Mouse (Mus musculus) gastrocnemius, adult 8-10 months (tissue): ENCODE results near the gene Ankrd60. TPM values are rescaled to one million over a fixed set of nuclear protein-coding genes. Genes with fewer than 3 reads are reported as not detected.

Source experiments
- DNase-seq, 2 experiments: peaks; one replicate each; pipeline ENCODE4 v3.0.0; 2022; ENCODE audit warnings: low spot score in 2 of 2
- total RNA-seq, 4 experiments: library from RNA; stranded (reverse); gene quantifications; 2 replicates each; pipeline ENCODE4 v1.2.4; 2022

Ankrd60 gene
- total RNA-seq = not detected

DNA sequence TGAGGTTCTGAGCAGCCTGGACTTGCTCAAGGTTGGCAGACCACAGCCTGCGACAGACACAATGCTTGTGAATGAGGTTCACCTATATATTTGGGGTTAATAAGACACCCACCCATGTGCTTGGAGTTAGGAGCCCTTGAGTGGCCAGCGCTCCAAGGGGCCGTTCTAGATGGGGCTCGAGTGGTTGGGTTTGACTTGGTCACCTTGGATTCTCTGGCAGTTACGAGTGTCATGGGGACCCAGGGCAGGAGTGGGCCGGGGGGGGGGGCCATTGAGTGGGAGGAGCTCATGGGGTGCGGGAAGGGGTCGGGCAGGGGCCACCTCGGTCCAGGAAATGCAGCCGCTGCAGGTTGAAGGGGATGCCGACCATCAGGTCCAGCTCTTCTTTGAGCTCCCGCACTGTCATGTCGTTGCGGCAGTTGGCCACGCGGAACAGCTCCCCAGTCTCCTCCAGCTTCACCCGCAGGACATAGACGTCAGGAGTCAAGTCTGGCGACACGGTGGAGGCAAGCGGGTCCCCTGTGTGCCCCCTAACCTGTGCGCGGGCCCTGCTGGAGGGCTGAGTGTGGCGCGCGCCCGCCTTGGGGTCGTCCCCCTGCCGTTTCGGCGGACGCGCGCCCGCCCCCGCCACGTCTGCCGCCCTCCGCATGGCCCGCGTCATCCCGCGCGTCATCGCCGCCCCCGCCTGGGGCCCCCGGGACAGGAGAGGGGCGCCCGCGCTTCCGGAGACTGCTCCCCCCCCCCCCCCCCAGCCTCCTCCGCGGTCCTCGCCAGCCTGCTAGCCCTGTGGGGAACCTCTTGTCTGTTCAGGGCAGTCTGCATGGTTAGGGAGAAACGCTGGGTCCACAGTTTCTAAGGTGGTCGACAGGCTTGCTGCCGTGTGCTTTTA, at the start of gene Ankrd60:
TSS of gene Ankrd60 (minus strand) at position 697 of the 889 bp plus-strand sequence.
- DNase-seq = no peak

DNA sequence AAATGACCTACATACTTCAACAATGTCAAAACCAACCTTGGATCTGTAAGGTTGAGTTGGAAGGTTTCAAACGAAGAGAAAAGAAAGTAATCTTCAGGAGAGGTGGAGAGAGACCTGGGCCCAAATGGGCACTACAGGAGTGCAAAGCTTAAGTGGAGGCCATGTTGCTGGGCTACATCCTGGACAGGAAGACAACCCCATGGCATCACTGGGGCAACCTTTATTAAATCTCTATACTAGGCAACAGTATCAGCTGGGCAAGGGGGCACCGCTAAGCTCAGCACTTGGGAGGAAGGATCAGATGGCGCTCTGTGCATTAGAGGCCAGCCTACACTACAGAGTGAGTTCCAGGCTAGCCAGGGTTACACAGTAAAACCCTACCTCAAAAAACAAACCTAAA, 47.6 kb upstream of the Ankrd60 start:
- DNase-seq = no peak

DNA sequence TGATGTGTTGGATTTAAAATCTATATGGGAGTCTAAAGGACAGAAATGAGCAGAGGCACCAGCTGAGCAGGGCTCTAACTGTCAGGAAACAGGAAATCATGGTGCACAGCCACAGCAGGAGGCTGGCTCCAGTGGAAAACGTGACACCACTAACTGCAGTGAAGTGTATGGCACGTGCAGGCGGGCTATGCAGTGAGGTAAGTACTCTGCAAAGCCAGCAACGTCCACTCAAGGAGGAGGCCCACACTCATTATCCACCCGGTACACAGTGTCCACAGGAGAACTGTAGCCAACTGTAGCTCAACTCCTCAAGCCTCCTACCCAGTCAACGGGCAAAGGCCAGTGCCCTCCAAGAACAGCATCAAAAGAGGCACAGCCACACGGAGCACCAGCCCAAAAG, 46.5 kb upstream of the Ankrd60 start:
- DNase-seq = no peak

DNA sequence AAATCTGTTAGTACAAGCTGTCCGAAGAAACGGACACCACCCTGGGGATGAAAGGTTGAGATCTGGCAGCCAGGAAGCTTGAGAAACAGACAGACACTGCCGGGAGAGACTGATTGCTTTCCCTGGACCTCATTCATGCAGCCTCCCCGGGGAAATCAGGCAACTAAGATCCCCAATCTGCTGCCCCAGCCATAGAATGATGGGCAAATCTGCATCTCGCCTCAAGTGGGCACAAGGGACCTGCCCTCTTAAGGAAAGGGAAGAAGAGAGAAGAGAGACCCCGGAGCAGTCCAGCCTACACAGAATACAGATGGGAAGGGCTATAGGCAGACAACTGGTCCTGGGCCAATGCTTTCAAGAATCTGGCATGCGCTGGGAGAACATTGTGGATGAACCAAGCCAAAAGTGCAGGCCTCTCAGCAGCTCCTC, 44.0 kb upstream of the Ankrd60 start:
- DNase-seq = peak; percentile 42 to 52

DNA sequence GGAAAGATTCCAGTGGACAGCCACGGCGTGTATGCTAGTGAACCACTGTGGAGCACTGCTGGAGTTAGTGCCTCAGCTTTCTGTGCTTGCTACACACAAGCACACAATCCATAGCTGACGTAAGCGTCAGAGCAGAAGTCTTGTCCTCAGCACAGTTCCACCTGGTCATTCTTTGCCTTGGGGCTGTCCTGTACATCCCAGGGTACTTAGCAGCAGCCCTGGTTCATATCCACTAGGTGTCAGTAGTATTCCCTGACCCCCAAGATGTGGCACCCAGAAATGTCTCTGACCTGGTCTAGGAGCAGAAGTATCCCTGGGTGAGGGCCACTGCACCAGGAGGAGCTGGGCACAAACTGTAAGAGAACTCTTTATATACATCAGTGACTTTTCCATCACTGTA, 42.5 kb upstream of the Ankrd60 start:
- no peak for DNase-seq

DNA sequence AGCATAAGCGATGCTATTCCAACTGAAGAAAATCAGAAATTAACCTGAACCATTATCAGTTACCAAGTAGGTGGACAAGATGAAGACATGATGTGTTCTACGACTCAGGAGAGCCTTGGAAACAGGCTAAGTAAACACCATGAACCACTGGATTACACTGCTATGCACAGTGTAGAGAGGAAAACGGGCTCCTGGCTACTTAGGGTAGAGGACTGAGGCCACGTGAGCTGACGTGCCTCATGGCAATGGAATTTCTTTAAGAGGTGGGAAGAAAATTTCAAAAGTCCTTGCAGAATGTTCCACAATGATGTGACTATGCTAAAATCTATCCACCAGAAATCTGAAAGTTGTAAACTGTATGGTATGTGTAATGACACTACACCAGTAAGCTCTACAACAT, 41.0 kb upstream of the Ankrd60 start:
- no peak for DNase-seq

DNA sequence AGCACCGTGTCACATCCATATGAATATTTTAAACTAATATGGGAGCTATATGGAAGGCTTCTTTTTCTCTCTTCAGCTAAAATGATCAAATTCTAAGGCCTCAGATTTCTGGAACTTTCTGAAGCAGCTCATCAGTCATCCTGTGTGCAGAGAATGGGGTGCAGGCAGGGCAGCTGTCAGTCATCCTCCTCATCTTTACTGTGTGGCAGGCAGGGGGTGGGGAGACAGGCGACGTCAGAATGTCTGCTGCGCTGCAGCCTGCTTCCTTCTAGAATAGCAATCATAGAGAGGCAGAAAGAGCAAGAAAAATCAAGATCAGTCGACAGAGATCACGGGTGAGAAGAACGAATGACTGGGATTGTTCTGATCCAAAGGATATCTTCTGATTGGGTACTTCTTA, 38.0 kb upstream of the Ankrd60 start:
- DNase-seq = no peak

DNA sequence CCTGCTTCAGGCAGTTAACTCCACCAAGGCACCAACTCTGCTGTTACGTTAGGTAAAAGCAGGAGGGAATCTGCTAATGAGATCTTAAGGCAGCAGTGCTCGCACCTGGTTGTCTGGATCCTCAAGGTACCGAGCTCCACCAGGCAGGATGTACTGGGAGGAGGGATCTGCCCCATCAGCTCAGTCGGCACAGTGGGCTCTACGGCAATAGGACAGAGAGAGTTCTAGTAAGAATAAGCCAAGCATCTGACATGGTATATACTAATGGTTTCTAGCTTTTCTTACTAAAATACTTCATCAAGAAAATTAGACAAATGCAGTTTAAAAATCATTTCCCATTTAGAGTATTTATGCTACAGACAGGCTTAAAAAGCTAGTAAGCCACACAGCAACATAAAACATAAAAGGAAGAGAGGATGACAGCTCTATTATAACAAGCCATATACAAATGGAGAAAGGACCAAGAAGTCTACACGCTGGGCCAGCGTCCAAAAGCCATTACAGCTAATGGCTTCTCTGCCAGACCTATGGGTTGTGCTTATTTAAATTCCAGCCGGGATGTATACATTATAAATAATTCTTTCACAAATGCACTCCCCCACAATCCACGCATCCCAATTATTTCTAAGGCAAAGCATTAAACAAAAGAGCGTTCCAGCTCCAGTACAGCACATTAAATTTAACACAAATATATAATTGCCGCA, 37.4 kb upstream of the Ankrd60 start:
- no peak for DNase-seq

DNA sequence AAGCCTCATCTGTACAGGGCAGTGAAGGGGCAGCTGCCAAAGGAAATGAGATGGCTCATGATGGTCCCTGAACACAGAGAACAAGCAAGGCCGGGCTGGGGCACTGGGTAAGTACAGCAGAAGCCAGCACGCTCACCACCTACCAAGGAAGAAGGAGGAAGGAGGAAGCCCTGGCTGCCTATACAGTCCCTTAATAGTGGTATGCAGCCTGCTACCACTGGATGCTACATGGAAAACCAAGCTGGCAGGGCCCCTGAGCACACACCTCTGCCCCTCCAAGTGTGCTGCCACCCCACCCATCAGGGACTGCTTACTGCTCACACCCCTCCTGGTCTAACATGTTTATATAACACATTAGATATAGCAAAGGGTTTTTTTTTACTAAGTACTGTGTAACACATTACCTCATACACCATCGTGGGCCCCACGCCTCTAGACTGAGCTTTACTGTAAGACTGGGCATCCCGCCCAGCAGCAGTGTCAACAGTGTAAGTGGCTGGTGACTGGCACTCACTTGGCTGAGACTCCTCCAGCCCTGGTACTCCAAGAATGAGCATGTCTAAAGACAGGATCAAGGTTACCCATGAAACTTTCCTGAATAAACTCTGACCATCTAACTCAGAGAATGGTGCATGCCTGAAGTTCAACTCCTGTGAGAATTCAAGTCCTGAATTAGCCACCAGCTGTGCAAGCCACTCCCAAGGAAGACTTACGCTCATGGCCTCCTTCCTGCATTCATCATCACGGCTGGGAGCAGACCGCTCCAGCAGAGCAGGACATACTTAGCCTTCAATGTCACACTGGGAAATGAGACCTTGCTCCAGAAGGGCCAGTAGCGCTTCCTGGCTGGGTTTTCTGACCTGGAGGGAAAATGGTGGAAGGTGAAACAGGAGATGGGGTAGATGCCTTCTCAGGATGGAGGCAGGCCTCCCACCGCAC, 30.1 kb upstream of the Ankrd60 start:
- DNase-seq = peak in 1 of 2 experiments; percentile 35

DNA sequence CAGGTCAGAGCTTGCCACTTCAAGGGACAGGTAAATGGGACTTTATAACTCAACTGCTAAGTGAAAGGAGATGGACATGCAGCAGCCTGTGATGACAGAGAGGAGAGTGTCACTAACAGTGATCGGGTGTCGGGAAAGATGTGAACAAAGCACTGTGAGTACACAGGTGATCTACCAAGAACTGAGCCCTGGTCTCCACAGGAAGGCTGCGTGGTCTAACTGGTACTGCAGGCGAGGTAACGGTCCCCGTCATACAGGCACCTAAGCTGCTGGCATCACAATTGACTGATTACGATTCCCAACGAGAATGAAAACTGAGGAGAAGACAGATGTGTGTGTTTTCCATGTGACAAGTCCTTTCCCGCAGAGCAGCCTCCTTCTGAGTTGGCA, 28.2 kb upstream of the Ankrd60 start:
- no peak for DNase-seq

DNA sequence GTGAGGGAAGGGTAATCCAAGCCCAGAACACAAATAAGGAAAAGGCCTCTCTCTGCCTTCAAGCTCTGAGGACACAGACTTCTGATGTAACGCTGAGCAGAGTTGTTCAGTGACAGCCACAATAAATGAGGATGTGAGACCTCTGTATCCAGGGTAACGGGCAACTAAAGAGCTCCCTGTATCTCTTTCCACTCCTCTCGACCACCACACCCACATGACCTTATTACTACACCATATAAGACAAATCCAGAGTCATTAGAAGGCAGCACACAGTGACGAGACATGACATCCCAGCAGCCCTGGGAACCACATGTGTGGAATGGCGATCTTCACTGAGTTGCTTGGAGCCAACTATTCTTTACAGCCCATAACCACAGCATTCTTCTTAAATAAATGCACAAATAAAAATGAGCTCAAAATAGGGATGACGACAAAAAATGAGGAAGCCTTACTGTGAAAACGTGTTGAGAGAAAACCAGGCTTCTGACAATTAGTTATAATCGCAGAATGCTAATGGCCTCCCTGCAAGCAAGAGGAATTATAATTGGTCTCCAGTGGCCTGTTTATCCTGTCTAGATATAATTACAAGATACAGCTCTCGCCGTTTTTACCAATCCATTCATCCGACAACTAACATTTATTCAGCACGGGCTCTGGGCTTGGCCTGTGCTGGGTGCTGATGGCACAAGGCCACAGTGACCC, 27.7 kb upstream of the Ankrd60 start:
- DNase-seq = no peak

DNA sequence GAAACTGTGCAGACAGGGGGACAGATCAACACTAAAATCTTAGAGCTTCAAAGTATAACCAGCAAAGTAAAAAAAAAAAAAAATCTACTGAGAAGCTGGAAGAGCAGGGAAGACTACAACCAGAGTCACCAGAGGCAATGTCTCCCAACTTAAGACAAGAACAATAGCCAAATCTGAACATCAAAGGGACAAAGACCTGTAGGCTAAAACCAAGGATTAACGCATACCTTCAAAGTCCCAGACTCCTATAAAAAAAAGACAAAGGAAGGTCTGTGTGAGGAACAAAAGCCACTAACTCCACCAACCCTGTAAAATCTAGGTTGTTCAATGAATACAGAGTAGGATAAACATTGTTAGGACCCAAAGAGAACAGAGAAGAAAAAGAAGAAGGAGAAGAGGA, 23.7 kb upstream of the Ankrd60 start:
- DNase-seq = no peak

DNA sequence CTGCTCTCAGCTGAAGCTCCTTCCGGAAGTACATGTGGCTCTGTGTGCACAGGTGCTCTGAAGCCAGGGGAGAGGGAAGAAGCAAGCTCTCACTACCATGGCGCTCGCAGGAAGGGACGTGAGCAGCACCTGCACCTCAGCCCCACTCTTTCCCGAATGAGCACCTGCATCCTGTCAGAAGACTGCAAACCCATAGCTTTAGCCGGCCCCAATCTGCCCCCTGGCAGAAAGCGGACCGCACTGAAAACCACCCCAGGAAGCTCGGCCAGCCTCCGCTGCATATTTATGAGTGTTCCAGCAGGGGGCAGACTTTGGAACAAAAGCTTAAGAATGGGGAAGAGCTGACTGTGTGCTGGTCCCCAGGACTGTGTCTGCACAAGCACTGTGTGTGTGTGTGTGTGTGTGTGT, 17.2 kb upstream of the Ankrd60 start:
- DNase-seq = no peak

DNA sequence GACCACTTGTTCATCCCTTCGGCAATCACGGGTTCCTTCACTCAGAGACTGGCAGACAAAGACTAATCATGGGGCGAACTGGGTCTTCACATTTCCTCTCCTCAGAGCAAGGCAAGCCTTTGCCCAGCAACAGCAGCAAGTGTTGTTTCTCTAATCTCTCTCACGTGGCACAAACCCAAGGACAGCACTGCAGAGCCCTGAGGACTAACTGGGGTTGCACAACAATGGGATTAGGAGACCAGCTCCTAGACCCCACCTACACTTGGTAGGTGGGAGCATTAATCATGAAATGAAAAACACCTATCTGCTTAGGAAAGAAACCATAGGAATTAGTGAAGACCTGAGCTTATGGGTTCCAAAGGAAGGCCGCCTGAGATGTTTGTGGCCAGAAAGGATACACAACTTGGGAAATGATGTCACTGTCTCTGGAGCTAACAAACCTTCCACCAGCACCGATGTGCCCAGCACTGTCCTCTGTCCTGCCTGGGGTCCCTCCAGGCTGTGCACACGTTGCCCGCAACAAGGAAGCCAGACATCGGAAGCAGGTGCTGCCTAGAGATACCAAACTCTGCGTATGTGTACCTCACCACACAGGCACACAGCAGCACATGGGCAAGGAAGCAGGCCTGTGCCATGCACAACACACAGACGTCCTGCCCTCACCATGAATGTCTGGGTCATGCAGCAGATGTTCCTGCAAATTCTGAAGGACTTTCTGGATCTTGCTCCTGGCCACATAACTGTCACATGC, 16.3 kb upstream of the Ankrd60 start:
- DNase-seq = no peak

DNA sequence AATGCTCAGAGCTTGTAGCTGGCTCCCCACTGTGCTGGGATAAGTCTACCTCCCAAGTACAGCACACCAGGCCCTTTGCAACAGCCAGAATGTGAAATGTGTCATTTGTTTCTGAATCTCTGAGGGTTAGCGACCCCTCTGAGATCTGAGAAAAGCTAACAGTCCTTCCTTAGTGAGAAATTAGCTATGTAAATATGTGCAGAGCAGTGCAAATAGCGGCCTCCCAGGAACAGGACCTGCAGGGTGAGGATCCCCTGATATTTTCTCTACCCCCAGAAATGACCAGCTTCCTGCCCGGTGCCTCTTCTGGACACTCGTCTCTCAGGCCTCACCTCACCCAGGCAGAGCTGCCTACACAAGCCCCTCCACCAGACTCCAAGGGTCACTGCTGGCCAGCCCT, 15.7 kb upstream of the Ankrd60 start:
- DNase-seq = no peak

DNA sequence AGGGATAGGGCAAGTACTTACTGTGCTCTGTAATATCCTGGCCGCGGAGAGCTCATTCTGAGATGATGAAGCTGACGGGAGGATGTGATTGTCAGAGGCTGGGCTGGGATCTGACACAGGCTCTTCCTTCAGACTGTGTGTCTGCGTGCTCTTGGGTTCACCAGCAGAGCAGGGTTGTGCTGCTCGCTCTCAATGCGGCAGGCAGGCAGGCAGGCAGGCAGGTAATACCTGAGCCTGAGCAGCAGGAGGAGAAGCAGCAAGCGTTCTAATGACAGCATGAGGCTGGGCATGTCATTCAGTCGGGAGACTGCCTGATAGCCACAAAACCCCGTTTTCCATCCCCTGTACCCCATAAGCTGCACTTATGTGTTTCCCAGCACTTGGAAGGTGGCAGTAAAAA, 14.6 kb upstream of the Ankrd60 start:
- no peak for DNase-seq

DNA sequence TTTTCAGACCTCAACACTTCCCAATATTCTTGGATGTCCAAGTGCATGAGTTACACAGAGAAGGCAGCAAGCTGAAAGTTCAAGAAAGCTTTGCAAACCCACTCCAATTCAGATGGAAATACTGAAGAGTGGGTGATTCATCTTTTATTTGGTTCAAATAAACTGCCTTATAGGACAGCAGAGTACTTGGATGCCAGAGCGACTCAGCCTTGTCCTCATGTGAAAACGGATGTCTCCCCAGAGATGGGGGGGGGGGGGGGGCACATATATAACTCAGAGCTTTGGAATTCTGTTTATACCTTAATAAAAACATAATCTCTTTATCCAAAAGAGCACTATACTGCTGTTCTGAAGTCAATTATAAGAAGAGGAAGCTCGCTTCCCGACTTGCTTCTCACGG, 9.2 kb upstream of the Ankrd60 start:
- no peak for DNase-seq

DNA sequence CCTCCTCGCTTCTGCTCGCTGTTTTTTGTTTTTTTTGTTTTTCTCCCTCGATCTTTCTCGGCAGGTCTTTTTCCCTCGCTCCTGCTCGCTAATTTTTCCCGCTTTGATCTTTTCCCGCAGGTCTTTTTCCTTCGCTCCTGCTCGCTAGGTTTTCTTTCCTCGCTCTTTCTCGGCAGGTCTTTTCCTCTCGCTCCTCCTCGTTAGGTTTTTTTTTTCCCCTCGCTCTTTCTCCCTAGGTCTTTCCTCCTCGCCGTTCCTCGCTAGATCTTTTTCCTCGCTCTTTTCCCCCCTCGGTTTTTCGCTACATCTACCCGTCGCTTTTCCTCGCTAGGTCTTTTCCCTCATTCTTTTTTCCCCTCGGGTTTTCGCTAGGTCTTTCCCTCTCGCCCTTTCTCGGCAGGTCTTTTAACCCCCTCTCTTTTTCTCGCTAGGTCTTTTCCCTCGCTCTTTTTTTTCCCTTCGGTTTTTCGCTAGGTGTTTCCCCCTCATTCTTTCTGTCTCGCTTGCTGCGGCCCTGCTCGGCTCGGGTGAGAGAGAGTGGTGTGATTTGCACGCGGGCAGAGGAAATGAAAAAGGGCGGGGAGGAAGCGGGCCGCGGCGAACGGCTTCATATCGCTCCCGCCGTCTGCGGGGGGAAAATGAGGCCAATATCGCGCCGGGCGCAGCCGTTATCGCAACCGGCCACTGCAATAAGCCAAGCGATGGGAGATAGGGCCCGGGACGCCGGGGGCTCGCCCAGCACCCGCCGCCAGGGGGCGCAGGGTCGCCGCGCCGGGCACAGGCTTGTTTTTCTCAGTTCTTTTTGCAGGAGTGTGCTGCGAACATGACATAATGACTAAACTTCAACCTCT, 8.2 kb upstream of the Ankrd60 start:
- peak; percentile 51 to 65 for DNase-seq

DNA sequence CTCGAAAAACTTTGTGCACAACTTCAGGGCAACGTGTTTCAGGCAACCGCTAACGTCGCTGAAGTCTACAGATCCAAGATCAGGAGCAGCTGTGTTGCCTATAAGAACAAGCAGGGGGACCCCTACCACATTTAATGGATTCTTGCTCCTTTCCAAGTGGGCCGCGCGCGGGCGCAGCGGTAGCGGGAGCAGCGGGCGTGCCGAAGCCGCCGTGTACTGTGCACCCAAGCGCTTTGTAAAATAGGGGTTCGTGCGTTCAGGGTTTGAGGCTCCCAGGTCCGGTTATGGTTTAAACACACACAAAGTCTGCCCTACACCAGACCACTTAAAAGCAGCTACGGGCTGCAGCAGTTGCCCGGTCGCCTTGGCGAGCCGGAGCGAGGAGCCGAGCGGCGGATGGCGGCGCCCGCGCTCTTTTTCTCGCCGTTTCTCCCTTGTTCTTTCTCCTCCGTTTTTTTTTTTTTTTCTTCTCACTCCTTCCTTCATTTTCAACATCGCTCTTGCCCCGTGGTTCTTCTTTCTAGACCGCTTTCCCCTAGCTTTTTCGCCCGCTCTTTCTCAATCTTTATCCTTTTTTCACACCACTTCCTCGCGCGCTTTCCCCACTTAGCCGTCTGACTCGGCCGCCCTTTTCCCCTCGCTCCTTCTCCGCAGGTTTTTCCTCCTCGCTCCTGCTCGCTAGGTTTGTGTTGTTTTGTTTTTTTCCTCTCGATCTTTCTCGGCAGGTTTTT, 7.4 kb upstream of the Ankrd60 start:
- no peak for DNase-seq
